ENCODE assay signal across 8 mouse cellular contexts in genomic region chr2:32404663-32405062, GRCm38 (mm10). TPM values are rescaled to one million over a fixed set of nuclear protein-coding genes. Genes with fewer than 3 reads are reported as not detected.
A peak's percentile ranks its signal among the peaks of the same experiment; 100 is the strongest.
DNase-seq lines count a peak whose midpoint lies in the region; ATAC-seq and TF ChIP-seq lines count a peak whose summit lies in the region.

No protein-coding gene starts in this region.

- no peak overlapping the region for H3K27ac ChIP-seq in heart, embryonic 12.5 days (ENCODE audit: poor library complexity, severe bottlenecking)
- no peak overlapping the region for H3K27ac ChIP-seq in hindbrain, postnatal 0 days
- no peak overlapping the region for H3K27ac ChIP-seq in midbrain, embryonic 15.5 days

- H3K4me3 ChIP-seq in heart, embryonic 12.5 days, result no peak overlapping the region
- no peak overlapping the region for H3K4me3 ChIP-seq in hindbrain, postnatal 0 days (ENCODE audit: low read length)
- H3K4me3 ChIP-seq in midbrain, embryonic 15.5 days, result no peak overlapping the region

- no peaks in the 10 kb centered on the region for H3K27me3 ChIP-seq in heart, embryonic 12.5 days (replicated peaks)
- no peaks in the 10 kb centered on the region for H3K27me3 ChIP-seq in hindbrain, postnatal 0 days (ENCODE audit: insufficient read depth, low read length)
- no peaks in the 10 kb centered on the region for H3K27me3 ChIP-seq in midbrain, embryonic 15.5 days (replicated peaks)

- 19% methylated on average over 2 of the region's 2 CpGs for WGBS in heart, embryonic 12.5 days
- WGBS in hindbrain, postnatal 0 days, result 24% methylated on average over 2 of the region's 2 CpGs
- 10% methylated on average over 2 of the region's 2 CpGs for WGBS in midbrain, embryonic 15.5 days

- H3K9me3 ChIP-seq in heart, embryonic 12.5 days (replicated peaks), result no peaks in the 10 kb centered on the region
- H3K9me3 ChIP-seq in hindbrain, postnatal 0 days (ENCODE audit: low read length), result no peaks in the 10 kb centered on the region
- H3K9me3 ChIP-seq in midbrain, embryonic 15.5 days, result no peaks in the 10 kb centered on the region

- TF ChIP-seq CTCF in hindbrain, postnatal 0 days (IDR thresholded peaks at IDR 0.05; ENCODE audit: low read depth), result peak; percentile 100

- H3K9ac ChIP-seq in heart, embryonic 12.5 days, result no peak overlapping the region
- no peak overlapping the region for H3K9ac ChIP-seq in hindbrain, postnatal 0 days (replicated peaks; ENCODE audit: low read length)
- H3K9ac ChIP-seq in midbrain, embryonic 15.5 days, result no peak overlapping the region

- H3K4me1 ChIP-seq in heart, embryonic 12.5 days (replicated peaks), result no peaks in the 10 kb centered on the region
- H3K4me1 ChIP-seq in hindbrain, postnatal 0 days (ENCODE audit: insufficient read depth, low read length), result no peaks in the 10 kb centered on the region
- H3K4me1 ChIP-seq in midbrain, embryonic 15.5 days, result no peaks in the 10 kb centered on the region

- ATAC-seq in heart, embryonic 12.5 days (ENCODE audit: insufficient number of reproducible peaks, low FRiP score), result no peak
- peak; percentile 49; the same call in 1 of the 2 replicates for ATAC-seq in hindbrain, postnatal 0 days
- 0 out of 2 replicates have a peak, but pooled peaks have one; percentile 39 for ATAC-seq in midbrain, embryonic 15.5 days (replicated peaks)

- DNase-seq in heart, adult 11 months, result peak; percentile 97
- DNase-seq in cerebellum, postnatal 25 days, result peak; percentile 95 to 97
- peak; percentile 96 to 97 for DNase-seq in frontal cortex, postnatal 25 days (ENCODE audit: low spot score in 2 of 2)
- DNase-seq in hindbrain, postnatal 0 days (ENCODE audit: low spot score), result peak; percentile 98
- peak; percentile 97 to 99 for DNase-seq in left cerebral cortex, postnatal 14 days (ENCODE audit: low spot score in 2 of 2)
- peak; percentile 86 for DNase-seq in spleen, adult 12 weeks (ENCODE audit: low spot score)

- no peak overlapping the region for H3K4me2 ChIP-seq in heart, embryonic 12.5 days
- no peak overlapping the region for H3K4me2 ChIP-seq in hindbrain, postnatal 0 days (ENCODE audit: low read depth, low read length)
- no peak overlapping the region for H3K4me2 ChIP-seq in midbrain, embryonic 15.5 days

- peaks cover 41% of the 10 kb centered on the region for H3K36me3 ChIP-seq in heart, embryonic 12.5 days
- peaks cover 18% of the 10 kb centered on the region for H3K36me3 ChIP-seq in hindbrain, postnatal 0 days (ENCODE audit: insufficient read depth, low read length)
- peaks cover 16% of the 10 kb centered on the region; the same call in 1 of the 2 replicates for H3K36me3 ChIP-seq in midbrain, embryonic 15.5 days (replicated peaks)

- intact Hi-C loops in left cerebral cortex, postnatal 14 days (cut with DNase I), result loop anchor here (1.0 to 5.0 kb wide), 2 partner anchors 83 to 163 kb away; no protein-coding TSS in a partner anchor

RNA-seq across cellular contexts. Expression of gene Ptges2, which starts 9.0 kb away (rescaled TPM):
- 39.9 and 44.9 TPM in 2 replicates for polyA plus RNA-seq in heart, embryonic 12.5 days (2016; fragmentation: Nextera tagmentation; extraction: Ambion mirVana)
- total RNA-seq in hindbrain, postnatal 0 days (2014; rRNA removed), result 41.3 and 45.5 TPM in 2 replicates
- 55.6 and 57.0 TPM in 2 replicates for polyA plus RNA-seq in hindbrain, postnatal 0 days (2015; fragmentation: Nextera tagmentation; extraction: Ambion mirVana)
- total RNA-seq in left cerebral cortex, postnatal 14 days (2021), result 10 to 100 TPM; 43.5 to 48.3 TPM
- 51.3 and 54.2 TPM in 2 replicates for polyA plus RNA-seq in midbrain, embryonic 15.5 days (2015; fragmentation: Nextera tagmentation; extraction: Ambion mirVana)

RNA-seq across cellular contexts. Expression of gene Lcn2, which starts 16.6 kb away (rescaled TPM):
- polyA plus RNA-seq in heart, embryonic 12.5 days (2016; fragmentation: Nextera tagmentation; extraction: Ambion mirVana), result 0.14 and 0.38 TPM in 2 replicates
- 0.31 and 0.58 TPM in 2 replicates for total RNA-seq in hindbrain, postnatal 0 days (2014; rRNA removed)
- 0.80 and 0.93 TPM in 2 replicates for polyA plus RNA-seq in hindbrain, postnatal 0 days (2015; fragmentation: Nextera tagmentation; extraction: Ambion mirVana)
- 1 to 10 TPM; 1.5 to 2.6 TPM for total RNA-seq in left cerebral cortex, postnatal 14 days (2021)
- polyA plus RNA-seq in midbrain, embryonic 15.5 days (2015; fragmentation: Nextera tagmentation; extraction: Ambion mirVana), result 0.44 and 0.83 TPM in 2 replicates

RNA-seq across cellular contexts. Expression of gene 1110008P14Rik, which starts 22.9 kb away (rescaled TPM):
- 48.2 and 48.9 TPM in 2 replicates for polyA plus RNA-seq in heart, embryonic 12.5 days (2016; fragmentation: Nextera tagmentation; extraction: Ambion mirVana)
- total RNA-seq in hindbrain, postnatal 0 days (2014; rRNA removed), result 458 and 481 TPM in 2 replicates
- polyA plus RNA-seq in hindbrain, postnatal 0 days (2015; fragmentation: Nextera tagmentation; extraction: Ambion mirVana), result 220 and 233 TPM in 2 replicates
- total RNA-seq in left cerebral cortex, postnatal 14 days (2021), result 100 to 1,000 TPM; 265 to 282 TPM
- 116 and 117 TPM in 2 replicates for polyA plus RNA-seq in midbrain, embryonic 15.5 days (2015; fragmentation: Nextera tagmentation; extraction: Ambion mirVana)

RNA-seq across cellular contexts. Expression of gene Naif1, which starts 45.6 kb away (rescaled TPM):
- 4.7 and 5.4 TPM in 2 replicates for polyA plus RNA-seq in heart, embryonic 12.5 days (2016; fragmentation: Nextera tagmentation; extraction: Ambion mirVana)
- total RNA-seq in hindbrain, postnatal 0 days (2014; rRNA removed), result 3.1 and 3.7 TPM in 2 replicates
- polyA plus RNA-seq in hindbrain, postnatal 0 days (2015; fragmentation: Nextera tagmentation; extraction: Ambion mirVana), result 2.9 and 3.0 TPM in 2 replicates
- total RNA-seq in left cerebral cortex, postnatal 14 days (2021), result 1 to 10 TPM; 4.0 to 4.1 TPM
- 5.7 and 5.9 TPM in 2 replicates for polyA plus RNA-seq in midbrain, embryonic 15.5 days (2015; fragmentation: Nextera tagmentation; extraction: Ambion mirVana)

RNA-seq across cellular contexts. Expression of gene Slc25a25, which starts 46.6 kb away (rescaled TPM):
- polyA plus RNA-seq in heart, embryonic 12.5 days (2016; fragmentation: Nextera tagmentation; extraction: Ambion mirVana), result 13.0 and 14.3 TPM in 2 replicates
- 64.3 and 69.6 TPM in 2 replicates for total RNA-seq in hindbrain, postnatal 0 days (2014; rRNA removed)
- polyA plus RNA-seq in hindbrain, postnatal 0 days (2015; fragmentation: Nextera tagmentation; extraction: Ambion mirVana), result 44.4 and 46.4 TPM in 2 replicates
- 10 to 100 TPM; 52.1 to 55.4 TPM for total RNA-seq in left cerebral cortex, postnatal 14 days (2021)
- 55.3 and 60.1 TPM in 2 replicates for polyA plus RNA-seq in midbrain, embryonic 15.5 days (2015; fragmentation: Nextera tagmentation; extraction: Ambion mirVana)
